8 mouse cellular contexts compared by ENCODE assay signal in genomic region chr5:122114176-122114575, GRCm38 (mm10). TPM values are rescaled to one million over a fixed set of nuclear protein-coding genes. Genes with fewer than 3 reads are reported as not detected.
DNase-seq lines count a peak whose midpoint lies in the region; ATAC-seq and TF ChIP-seq lines count a peak whose summit lies in the region.
"Had no signal": no experiment of that assay in that cellular context is flagged by ENCODE, and none has a peak within 500 bp of the region (broad histone marks: within the 10 kb centered on the region; RNA-seq: fewer than 3 reads in every experiment).

No protein-coding gene starts in this region.

- H3K27ac ChIP-seq in midbrain, embryonic 10.5 days (replicated peaks), result no peak overlapping the region
- no peak overlapping the region for H3K27ac ChIP-seq in midbrain, embryonic 16.5 days (ENCODE audit: low read length)
- no peak overlapping the region for H3K27ac ChIP-seq in liver, postnatal 0 days (ENCODE audit: low read depth)
- H3K27ac ChIP-seq: heart, embryonic 15.5 days had no signal

- no peak overlapping the region for H3K4me2 ChIP-seq in midbrain, embryonic 16.5 days (ENCODE audit: low read length)
- H3K4me2 ChIP-seq in liver, postnatal 0 days (ENCODE audit: low read depth, low read length), result no peak overlapping the region
- H3K4me2 ChIP-seq: heart, embryonic 15.5 days had no signal

- H3K9ac ChIP-seq in midbrain, embryonic 16.5 days (ENCODE audit: low read depth, low read length), result no peak overlapping the region
- no peak overlapping the region for H3K9ac ChIP-seq in liver, postnatal 0 days (replicated peaks)
- H3K9ac ChIP-seq: heart, embryonic 15.5 days had no signal

- 1% methylated on average over 2 of the region's 2 CpGs for WGBS in midbrain, embryonic 10.5 days
- 2% methylated on average over 2 of the region's 2 CpGs for whole genome bisulfite sequencing in midbrain, embryonic 16.5 days
- 0% methylated on average over 2 of the region's 2 CpGs for WGBS in liver, postnatal 0 days (ENCODE audit: insufficient replicate concordance)

- no peaks in the 10 kb centered on the region for H3K27me3 ChIP-seq in midbrain, embryonic 10.5 days (ENCODE audit: low read depth, poor library complexity, severe bottlenecking)
- H3K27me3 ChIP-seq in midbrain, embryonic 16.5 days (ENCODE audit: control insufficient read depth, insufficient read depth, low read depth, low read length), result no peaks in the 10 kb centered on the region
- no peaks in the 10 kb centered on the region for H3K27me3 ChIP-seq in liver, postnatal 0 days (ENCODE audit: insufficient read depth, low read length)
- H3K27me3 ChIP-seq: heart, embryonic 15.5 days had no signal

- H3K36me3 ChIP-seq in midbrain, embryonic 10.5 days, result no peaks in the 10 kb centered on the region
- H3K36me3 ChIP-seq in midbrain, embryonic 16.5 days (ENCODE audit: control insufficient read depth, insufficient read depth, low read length), result no peaks in the 10 kb centered on the region
- H3K36me3 ChIP-seq in liver, postnatal 0 days (replicated peaks; ENCODE audit: insufficient read depth, low read length), result no peaks in the 10 kb centered on the region
- H3K36me3 ChIP-seq: heart, embryonic 15.5 days had no signal

- peaks cover 5% of the 10 kb centered on the region for H3K4me1 ChIP-seq in midbrain, embryonic 10.5 days
- H3K4me1 ChIP-seq in midbrain, embryonic 16.5 days (ENCODE audit: control insufficient read depth, insufficient read depth, low read length), result no peaks in the 10 kb centered on the region
- H3K4me1 ChIP-seq in liver, postnatal 0 days (ENCODE audit: insufficient read depth), result peaks cover under 1% of the 10 kb centered on the region; the same call in 1 of the 2 replicates

- 0 out of 2 replicates have a peak, but pooled peaks cover 2% of the 10 kb centered on the region for H3K9me3 ChIP-seq in midbrain, embryonic 10.5 days (replicated peaks)
- no peaks in the 10 kb centered on the region for H3K9me3 ChIP-seq in midbrain, embryonic 16.5 days (replicated peaks; ENCODE audit: control insufficient read depth, low read length, poor library complexity, severe bottlenecking)
- H3K9me3 ChIP-seq in liver, postnatal 0 days (ENCODE audit: low read length), result peaks cover 2% of the 10 kb centered on the region; the same call in 1 of the 2 replicates
- H3K9me3 ChIP-seq: heart, embryonic 15.5 days had no signal

- peak; percentile 61 for DNase-seq in midbrain, embryonic 10.5 days (ENCODE audit: low spot score)
- peak; percentile 76 for DNase-seq in NIH3T3 (ENCODE audit: low read depth)
- DNase-seq in cerebellum, adult 9-11 months, result peak; percentile 53
- peak; percentile 76 for DNase-seq in liver, postnatal 0 days
- DNase-seq in right cerebral cortex, adult 2 months (ENCODE audit: low spot score in 2 of 2), result peak; percentile 65 to 72

- no peak for ATAC-seq in midbrain, embryonic 16.5 days
- peak; percentile 51 to 71; a peak in 3 of 4 replicates for ATAC-seq in hematopoietic stem cell, adult 5-6 weeks (replicated peaks in 1 of 2; ENCODE audit: insufficient read depth in 1 of 2, low FRiP score in 2 of 2, low TSS enrichment in 1 of 2, low read depth in 1 of 2, poor library complexity in 2 of 2, severe bottlenecking in 2 of 2)
- peak; percentile 60 for ATAC-seq in liver, postnatal 0 days

- H3K4me3 ChIP-seq in midbrain, embryonic 10.5 days, result no peak overlapping the region
- no peak overlapping the region for H3K4me3 ChIP-seq in midbrain, embryonic 16.5 days (ENCODE audit: low read depth, low read length)
- no peak overlapping the region for H3K4me3 ChIP-seq in liver, postnatal 0 days (ENCODE audit: low read depth, low read length)
- H3K4me3 ChIP-seq: heart, embryonic 15.5 days had no signal

- peak; percentile 97 for TF ChIP-seq CTCF in liver, postnatal 0 days (IDR thresholded peaks at IDR 0.05; ENCODE audit: low read depth)

- TF ChIP-seq EP300 in liver, postnatal 0 days (IDR thresholded peaks at IDR 0.05; ENCODE audit: low read depth), result no peak

RNA-seq across cellular contexts. Expression of gene Myl2, which starts 13.4 kb away (rescaled TPM):
- 0.43 and 0.59 TPM in 2 replicates for polyA plus RNA-seq in midbrain, embryonic 10.5 days (2016; fragmentation: Nextera tagmentation; extraction: Ambion mirVana)
- 1.6 and 2.4 TPM in 2 replicates for polyA plus RNA-seq in midbrain, embryonic 16.5 days (2015; fragmentation: Nextera tagmentation; extraction: Ambion mirVana)
- 3.9 TPM in 1 of 2 replicates, not detected in the other for total RNA-seq in hematopoietic stem cell, adult 5-6 weeks (2017)
- polyA plus RNA-seq in liver, postnatal 0 days (2015; fragmentation: Nextera tagmentation; extraction: Ambion mirVana), result 0.66 and 7.2 TPM in 2 replicates

RNA-seq across cellular contexts. Expression of gene Ccdc63, which starts 26.4 kb away (rescaled TPM):
- not detected in 2 replicates for polyA plus RNA-seq in midbrain, embryonic 10.5 days (2016; fragmentation: Nextera tagmentation; extraction: Ambion mirVana)
- polyA plus RNA-seq in midbrain, embryonic 16.5 days (2015; fragmentation: Nextera tagmentation; extraction: Ambion mirVana), result 0.24 and 0.25 TPM in 2 replicates
- total RNA-seq in hematopoietic stem cell, adult 5-6 weeks (2017), result 0.20 and 1.0 TPM in 2 replicates
- 0.13 and 0.18 TPM in 2 replicates for polyA plus RNA-seq in liver, postnatal 0 days (2015; fragmentation: Nextera tagmentation; extraction: Ambion mirVana)

RNA-seq across cellular contexts. Expression of gene Ppp1cc, which starts 43.9 kb away (rescaled TPM):
- polyA plus RNA-seq in midbrain, embryonic 10.5 days (2016; fragmentation: Nextera tagmentation; extraction: Ambion mirVana), result 320 and 339 TPM in 2 replicates
- 188 and 193 TPM in 2 replicates for polyA plus RNA-seq in midbrain, embryonic 16.5 days (2015; fragmentation: Nextera tagmentation; extraction: Ambion mirVana)
- 202 and 213 TPM in 2 replicates for total RNA-seq in hematopoietic stem cell, adult 5-6 weeks (2017)
- polyA plus RNA-seq in liver, postnatal 0 days (2015; fragmentation: Nextera tagmentation; extraction: Ambion mirVana), result 97.7 and 97.9 TPM in 2 replicates
